Mouse (Mus musculus): ENCODE results near the gene Dad1. TPM values are rescaled to one million over a fixed set of nuclear protein-coding genes. Genes with fewer than 3 reads are reported as not detected.
"Not testable (repeated sequence)": the region's sequence is repeated elsewhere in the genome, so short reads cannot be mapped to it uniquely, and the experiment has no call there.

The Dad1 gene
- total RNA-seq, 2 experiments from 2014 or later = 168 to 184 TPM

DNA sequence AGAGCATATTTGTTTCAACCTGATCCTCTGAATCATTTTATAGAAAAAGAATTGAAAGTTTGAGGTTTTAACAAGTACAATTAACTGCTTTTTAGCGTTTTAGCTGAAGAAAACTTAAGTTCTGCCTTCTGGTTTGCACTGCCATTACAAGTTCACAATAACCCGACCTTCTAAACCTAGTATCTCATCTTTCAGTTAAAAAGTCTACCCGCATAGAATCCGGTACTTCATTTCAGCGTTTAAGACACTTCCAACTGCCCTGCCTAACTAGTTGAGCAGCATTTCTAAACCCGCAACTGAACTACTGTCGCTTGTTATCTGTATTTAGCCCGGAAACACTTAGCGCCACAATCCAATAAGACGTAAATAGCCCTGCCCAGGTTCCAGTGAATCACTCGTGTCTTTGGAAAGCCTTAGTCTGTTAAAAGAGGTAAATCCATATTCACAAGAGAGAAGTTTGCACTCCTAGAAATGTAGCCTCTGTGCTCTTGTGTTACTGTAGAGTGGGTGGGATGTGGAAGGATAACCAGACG lies 832 bp upstream of the Dad1 start:
- ATAC-seq (replicated peaks; ENCODE audit: low FRiP score, low TSS enrichment, poor library complexity, severe bottlenecking) = no peak

DNA sequence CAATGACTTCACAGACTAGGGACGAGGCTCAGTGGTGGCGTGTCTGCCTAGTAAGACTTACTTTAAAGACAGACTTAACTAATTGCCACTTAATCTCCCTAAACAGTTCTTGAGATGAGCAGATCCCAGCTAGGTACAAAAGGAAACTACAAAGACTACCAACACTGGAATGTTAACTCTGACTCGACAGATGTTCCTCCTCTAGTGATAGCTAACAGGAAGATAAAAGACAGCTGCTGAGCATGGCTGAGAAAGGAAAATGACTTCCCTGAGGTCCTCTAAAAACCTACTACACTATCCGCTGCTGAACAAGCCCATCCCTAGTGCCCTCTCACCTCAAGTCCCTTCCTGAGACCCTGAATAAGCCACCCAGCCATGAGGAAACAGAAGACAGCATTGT lies 3.8 kb downstream of the Dad1 start:
- ATAC-seq (replicated peaks; ENCODE audit: low FRiP score, low TSS enrichment, poor library complexity, severe bottlenecking) = no peak

DNA sequence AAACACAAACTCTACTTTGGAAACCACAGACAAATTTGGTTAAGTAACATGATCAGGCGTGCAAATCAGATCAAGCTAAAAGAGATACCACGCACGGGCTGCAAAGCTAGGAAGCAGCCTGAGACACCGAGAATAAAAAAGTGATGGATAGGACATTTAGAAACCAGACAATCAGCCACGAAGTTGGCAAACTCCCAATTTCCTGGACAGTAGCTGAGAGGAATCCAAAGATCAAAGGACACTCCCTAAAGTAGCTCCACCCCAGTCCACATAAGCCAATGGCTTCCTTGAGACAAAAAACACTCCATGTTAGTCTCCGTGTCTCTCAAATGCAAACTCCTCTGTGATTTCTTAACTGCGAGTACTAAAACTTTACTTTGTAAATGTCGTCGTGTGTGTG lies 4.6 kb downstream of the Dad1 start:
- ATAC-seq (replicated peaks; ENCODE audit: low FRiP score, low TSS enrichment, poor library complexity, severe bottlenecking) = no peak

DNA sequence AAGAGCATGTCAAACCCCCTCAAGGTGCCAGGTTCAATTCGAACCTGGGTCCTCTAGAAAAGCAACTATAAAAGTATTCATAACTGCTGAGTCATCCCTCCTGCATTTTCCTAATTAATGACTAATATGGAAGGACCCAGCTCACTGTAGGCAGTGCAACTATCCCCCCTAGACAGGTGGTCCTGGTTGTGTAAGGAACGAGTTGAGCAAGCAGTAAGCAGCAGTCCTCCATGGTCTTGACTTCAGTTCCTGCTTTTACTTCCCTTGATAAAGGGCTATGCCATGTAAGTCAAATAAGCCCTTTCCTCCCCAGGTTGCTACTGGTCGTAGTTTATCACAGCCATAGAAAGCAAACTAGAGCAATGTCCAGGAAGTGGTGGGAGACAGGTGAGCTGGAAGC lies 7.7 kb downstream of the Dad1 start:
- no peak for ATAC-seq (replicated peaks; ENCODE audit: low FRiP score, low TSS enrichment, poor library complexity, severe bottlenecking)

DNA sequence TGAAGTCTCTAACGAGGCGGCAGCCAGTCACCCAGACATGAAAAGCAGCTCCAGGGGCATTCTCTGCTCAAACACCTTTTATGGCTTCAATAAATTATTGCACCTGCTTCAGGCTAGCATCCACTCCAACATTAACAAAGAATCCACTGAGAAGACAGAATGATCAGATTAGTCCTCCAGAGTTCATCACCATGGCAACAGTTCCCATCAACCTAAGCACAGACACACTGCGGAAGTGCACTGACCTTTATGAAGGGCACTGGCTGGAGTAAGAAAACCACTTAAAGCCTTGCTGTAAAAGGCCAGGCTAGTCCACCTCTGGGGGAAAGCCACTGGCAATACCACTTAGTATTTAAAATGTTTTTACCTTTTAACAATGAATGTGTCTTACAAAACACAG lies 9.7 kb downstream of the Dad1 start:
- ATAC-seq (replicated peaks; ENCODE audit: low FRiP score, low TSS enrichment, poor library complexity, severe bottlenecking) = no peak

DNA sequence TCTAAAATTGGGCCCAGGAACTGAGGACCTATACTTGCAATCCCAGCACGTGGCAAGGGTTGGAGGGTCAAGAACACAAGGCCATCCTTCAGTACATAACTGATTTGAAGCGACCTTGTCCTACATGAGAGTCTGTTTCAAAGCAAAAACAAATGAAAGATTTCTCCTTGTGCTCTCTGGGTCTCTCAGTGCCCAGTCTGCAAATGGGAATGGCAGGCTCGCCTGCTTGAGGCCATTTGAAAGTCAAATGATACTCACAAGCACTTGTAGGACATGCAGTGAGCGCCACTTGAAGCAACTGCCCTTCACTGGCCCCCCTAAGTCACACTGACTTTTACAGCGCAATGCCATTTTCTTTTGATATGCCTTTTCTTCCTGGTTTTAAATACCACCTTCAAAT lies 13.4 kb downstream of the Dad1 start:
- no peak for ATAC-seq (replicated peaks; ENCODE audit: low FRiP score, low TSS enrichment, poor library complexity, severe bottlenecking)

DNA sequence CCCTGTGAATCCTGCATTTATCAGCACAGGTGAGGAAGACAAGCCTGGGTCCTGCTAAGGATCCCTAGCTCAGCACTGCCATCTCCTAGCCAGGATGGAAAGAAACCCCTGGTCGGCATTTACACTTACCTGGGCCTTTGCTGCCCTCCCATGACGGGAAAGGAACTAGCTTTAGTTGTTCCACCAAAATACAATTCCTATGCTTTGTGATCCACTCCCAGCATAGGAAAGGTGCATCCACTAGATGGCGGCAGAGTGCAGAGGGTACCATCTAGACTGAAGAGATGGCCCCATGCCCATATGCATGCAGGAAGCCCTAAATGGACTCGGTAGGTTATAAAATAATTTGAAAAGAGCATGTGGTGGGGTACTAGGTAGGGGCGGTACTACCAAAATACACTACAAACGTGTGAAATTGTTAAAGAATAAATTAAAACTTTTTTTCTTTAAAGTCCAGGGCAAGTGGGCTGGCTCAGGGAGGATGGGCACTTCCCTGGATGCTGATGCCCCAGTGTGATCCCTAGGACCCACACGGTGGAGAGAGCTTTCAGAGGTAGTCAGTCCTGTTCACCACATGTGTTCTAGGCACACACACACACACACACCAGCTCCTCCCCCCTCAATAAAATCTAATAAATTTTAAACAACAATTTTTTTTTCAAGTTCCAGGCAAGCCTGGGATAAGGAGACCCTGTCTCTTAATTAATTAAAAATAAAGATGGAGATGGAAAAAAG lies 14.7 kb downstream of the Dad1 start:
- peak; percentile 84 for ATAC-seq (replicated peaks; ENCODE audit: low FRiP score, low TSS enrichment, poor library complexity, severe bottlenecking)

DNA sequence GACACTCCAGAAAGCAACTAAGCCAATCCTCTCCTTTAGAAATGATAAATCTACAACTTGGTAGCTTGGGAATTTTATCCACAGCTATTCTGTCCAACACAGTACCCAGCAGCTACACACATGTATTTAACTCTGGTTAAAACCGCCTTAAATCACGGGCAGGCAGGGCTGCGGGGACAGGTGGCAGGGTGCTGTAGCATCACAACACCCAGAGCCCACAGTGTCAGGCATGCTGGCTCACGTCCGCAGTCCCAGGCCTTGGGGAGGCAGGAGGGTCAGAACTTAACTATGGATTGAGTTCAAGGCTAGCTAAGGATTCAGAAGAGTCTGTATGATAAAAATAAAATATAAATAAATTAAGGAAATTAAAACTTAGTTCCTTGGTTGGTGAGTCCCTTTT lies 17.0 kb downstream of the Dad1 start:
- ATAC-seq (replicated peaks; ENCODE audit: low FRiP score, low TSS enrichment, poor library complexity, severe bottlenecking) = no peak

DNA sequence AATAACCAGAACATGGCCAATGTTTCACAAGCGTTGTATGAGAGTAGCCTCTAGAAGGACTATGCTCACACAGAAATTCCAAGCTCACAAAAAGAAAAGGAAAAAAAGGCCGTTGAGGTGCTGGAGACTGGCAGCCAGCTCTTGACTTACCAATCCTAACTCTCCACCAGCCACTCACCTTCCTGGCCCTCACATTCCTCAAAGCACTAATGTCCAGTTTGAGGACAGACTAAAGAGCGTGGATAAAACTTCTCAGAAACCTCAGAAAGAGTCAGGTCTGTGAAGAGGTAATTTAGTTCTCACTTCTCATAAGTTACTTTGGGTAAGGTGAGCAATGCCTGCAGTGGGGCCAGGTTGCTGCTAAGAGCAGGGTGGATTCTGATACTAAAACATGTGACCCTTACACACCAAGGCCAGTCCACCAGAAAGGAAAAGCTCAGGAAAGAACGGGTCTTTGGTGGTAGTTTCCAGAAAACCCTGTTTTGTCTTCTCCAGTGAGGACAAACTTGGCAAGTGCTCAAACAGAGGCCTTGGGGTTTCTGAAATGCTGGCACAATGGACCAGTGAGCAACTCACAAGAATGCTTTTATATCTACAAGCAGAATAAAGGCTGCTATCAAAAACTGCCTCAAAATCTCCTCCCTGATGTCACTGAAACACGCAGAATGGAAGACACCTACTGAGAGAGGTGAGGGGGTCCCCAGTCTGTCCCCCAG lies 17.9 kb downstream of the Dad1 start:
- ATAC-seq (replicated peaks; ENCODE audit: low FRiP score, low TSS enrichment, poor library complexity, severe bottlenecking) = no peak

DNA sequence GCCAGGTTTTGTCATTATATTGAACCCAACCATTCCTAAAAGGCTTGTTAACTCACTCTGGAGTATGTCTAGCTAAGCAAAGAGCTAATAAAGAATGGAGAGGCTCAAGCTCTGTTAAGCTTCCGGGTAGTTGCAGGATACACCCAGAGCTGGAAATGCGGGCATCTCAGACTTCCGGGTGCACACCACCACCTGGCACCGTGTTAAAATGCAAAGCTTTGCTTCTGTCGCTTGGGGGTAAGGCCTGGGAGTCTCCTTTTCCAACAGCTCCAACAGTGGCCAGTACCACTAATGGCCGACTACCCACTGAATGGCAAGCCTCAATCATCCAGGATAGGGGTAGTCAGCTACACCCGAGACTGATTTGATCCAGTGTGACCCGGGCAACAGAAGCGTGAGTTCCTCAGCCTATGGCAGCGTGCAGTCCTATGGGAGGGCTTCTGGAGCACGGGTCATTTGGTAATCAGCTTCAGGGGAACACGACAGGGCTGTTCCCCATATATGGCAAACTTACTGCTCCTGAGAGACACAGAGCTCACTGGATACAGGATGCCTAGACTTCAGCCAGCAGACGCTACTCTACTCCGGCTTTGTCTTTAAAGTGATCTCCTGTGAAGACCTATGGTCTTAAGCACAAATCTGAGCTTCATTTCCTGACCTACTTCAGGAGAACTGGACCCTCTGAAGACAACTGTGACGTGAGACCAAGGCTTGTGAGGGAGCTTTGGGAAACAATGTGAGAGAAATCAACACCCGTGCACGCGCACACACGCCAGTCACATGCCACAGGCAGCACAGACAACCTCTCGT lies 19.5 kb downstream of the Dad1 start:
- ATAC-seq (replicated peaks; ENCODE audit: low FRiP score, low TSS enrichment, poor library complexity, severe bottlenecking) = no peak

DNA sequence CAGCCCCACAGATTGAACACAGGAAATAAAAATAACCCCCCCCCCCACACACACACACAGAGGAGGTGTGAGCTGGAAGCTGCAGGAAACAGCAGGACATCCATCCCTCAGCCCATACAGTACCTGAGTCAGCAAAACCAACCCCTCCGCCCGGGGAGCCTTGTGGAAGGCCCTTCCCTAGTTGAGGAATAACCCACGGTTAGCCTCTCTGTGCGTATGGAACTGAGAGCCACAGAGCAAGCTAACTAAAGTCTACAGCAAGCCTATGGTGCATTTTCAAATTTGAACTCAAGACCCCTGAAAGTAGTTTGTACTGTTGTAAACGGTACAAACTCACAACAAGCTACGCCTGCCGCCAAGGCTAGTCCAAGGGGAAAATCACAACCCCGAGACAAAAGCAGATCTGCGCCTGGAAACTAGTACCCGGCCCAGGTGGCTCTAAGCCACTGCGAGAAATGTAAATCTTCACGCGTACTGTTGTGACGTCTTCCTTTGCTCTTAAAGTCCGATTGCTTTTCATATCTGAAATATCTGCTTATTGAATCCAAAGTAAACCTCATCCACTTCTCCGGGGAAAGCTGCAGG lies 20.3 kb downstream of the Dad1 start:
- no peak for ATAC-seq (replicated peaks; ENCODE audit: low FRiP score, low TSS enrichment, poor library complexity, severe bottlenecking)

DNA sequence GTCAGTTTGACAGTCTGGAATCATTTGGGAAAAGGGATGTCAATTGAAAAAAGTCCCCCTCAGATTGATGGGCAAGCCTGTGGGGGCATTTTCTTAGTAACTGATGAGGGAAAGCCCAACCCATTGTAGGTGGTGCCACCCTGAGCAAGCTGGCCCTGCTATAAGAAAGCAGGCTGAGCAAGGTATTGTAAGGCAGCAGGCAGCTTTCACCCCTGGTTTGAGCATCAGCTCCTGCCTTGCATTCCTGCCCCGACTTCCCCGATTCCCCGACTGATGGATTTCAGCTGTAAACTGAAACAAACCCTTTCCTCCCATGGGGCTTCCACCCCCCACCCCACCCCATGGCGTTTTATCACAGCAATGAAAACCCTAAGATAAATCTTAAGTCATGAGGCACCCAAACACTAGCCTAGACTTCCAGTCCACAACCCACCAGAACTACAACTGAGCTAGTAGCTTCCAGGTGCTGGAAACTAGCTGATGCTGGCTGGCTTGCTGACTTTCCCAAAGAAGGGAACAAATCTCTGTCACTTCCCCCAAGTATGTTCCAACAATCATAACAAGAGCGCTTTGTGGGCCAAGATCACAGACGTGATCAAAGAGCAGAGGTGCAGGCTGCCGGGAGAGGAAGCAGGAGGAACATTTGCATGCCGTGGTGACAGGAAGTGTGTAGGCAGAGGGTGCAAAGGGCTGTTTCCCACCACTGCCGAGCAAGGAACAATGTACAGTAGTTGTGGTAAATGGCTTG lies 20.9 kb downstream of the Dad1 start:
- 0 out of 2 replicates have a peak, but pooled peaks have one; percentile 24 for ATAC-seq (replicated peaks; ENCODE audit: low FRiP score, low TSS enrichment, poor library complexity, severe bottlenecking)

DNA sequence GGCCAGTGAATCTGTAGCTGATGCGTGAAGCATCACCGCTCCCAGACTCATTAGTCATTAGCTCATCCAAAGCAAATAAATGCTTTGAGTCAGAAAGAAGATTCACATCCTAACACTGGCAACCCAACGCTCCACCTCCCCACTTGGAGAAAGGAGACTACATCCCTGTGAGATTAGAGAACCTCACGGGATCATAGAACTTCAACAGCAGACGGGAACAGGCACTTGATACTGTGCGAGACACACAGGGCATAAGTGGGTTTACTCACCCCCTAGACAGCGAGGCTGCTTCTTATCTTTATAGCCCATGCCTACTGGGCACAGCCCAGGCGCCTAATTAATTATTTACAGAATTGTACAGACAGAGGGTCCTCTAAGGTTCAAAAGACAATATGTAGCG lies 21.8 kb downstream of the Dad1 start:
- ATAC-seq (replicated peaks; ENCODE audit: low FRiP score, low TSS enrichment, poor library complexity, severe bottlenecking) = peak; percentile 51

DNA sequence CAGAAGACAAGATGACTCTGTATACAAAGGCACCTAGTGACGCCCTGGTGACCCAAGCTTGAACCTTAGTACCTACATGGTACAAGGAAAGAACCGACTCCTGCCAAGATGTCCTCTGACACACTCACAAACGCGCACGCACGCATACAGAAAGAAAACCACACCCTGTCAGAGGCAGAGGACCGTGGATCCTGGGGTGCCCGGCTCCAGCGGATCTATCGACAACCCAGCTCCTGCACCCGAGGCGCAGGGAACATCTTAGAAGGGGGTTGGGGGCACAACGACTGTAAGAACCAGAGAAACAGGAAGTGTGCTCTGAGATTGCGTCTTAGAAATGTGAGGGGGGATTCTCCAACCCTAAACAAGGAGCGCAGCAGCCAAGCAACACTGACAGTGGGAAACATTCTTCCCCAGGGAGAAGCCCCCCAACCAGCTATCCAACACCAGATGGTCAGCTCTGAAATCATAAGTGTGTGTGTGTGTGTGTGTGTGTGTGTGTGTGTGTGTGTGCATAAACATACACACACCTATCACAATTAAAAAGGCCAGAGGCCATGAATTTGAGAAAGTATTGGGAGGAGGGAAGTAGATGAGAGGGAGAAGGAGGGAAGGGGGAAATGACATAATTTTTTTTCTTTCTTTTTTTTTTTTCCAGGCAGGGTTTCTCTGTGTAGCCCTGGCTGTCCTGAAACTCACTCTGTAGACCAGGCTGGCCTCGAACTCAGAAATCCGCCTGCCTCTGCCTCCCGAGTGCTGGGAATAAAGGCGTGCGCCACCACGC lies 22.5 kb downstream of the Dad1 start:
- ATAC-seq (replicated peaks; ENCODE audit: low FRiP score, low TSS enrichment, poor library complexity, severe bottlenecking) = no peak

DNA sequence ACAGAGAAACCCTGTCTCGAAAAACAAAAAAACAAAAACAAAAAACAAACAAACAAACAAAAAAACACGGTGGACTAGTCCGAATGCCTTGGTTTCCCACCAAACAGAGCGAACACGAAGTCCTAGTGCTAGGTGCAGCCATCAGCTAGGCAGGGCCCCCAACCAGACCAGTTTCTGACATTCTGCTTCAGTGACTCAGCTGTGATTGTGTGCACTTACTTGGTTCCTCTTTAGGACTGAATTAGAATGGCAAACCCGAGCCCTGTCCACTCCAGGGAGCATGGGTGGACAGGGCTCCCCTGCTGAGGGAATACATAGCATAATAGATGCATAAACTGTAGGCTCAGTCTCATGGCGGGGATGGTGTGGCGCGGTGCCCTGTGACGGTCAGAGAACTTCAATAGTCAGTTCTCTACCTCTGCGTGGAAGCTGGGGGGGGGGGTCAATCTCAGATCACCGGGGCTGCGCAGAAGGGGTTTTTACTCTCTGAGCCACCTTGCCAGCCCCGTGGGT lies 23.2 kb downstream of the Dad1 start:
- no peak for ATAC-seq (replicated peaks; ENCODE audit: low FRiP score, low TSS enrichment, poor library complexity, severe bottlenecking)

DNA sequence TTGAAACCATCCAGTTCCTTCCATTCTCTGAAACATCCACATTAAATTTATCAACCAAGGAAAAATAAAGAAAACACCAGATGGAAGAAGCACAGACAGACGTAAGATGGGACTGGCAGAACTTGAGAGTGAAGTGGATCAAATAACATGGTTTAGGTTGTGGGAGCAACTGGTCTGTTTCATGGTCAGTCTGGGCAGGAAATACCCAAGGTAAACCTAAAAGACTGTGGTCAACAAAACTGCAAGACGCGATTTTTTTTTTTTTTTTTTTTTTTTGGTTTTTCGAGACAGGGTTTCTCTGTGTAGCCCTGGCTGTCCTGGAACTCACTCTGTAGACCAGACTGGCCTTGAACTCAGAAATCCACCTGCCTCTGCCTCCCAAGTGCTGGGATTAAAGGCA lies 24.1 kb downstream of the Dad1 start:
- ATAC-seq (replicated peaks; ENCODE audit: low FRiP score, low TSS enrichment, poor library complexity, severe bottlenecking) = not testable (repeated sequence)

DNA sequence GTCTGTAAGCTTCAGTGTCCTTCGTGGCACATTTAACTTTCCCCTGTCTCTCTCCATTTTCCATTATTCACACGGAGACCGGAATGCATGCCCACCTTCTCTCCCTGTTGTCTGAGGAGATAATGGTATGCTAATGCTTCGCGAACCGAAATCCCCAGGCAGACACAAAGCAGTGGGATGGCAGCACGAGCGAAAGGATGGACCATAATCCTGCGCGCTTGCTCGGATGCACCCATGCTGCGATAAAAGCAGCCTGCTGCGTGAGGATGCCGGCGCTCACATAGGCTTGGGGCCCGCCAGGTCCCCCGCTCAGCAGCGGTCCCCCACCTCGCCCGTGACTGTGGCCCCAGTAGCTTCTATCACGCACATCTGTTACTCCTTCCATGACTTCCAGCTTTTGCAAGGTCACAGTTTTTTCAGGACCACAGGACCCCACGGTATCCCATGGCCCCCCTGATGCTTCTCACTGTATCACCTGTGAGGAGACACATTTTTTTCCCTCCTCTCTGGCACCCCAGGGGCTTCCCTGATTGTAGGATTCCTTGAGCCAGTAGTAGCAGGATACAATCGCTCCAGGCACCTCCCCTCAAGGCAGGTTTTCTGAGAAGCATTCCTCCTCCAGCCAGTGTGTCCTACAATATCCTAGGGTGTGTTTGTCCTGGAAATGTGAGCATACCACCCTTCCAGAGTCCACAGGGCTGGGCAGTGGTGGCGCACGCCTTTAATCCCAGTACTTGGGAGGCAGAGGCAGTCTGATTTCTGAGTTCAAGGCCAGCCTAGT lies 24.8 kb downstream of the Dad1 start:
- no peak for ATAC-seq (replicated peaks; ENCODE audit: low FRiP score, low TSS enrichment, poor library complexity, severe bottlenecking)
